Mouse (Mus musculus): ENCODE measurements at regions not wholly inside any gene's neighbourhood (a gene's known extent, or its start where the extent isn't known, plus 50 kb on each side); places are given as distances from the start of the nearest gene placed in this dataset.

- TF ChIP-seq CTCF (IDR thresholded peaks at IDR 0.05; ENCODE audit: low read depth) = peak; percentile 55
- TF ChIP-seq EP300 (optimal IDR thresholded peaks at IDR 0.05) = no peak
Observed at GRCm38 (mm10) chrX:132452986-132453385, 1235.8 kb downstream of the Pcdh19 start.

Measured in stomach, postnatal 0 days (tissue).